Mouse (Mus musculus) NIH3T3 (cell line): ENCODE data around the gene Oscp1.

Experiments
- DNase-seq: peaks from one replicate; pipeline ENCODE4 v3.0.0-alpha.2; 2012; ENCODE audit warnings: low read depth

Oscp1 gene

GRCm38 (mm10) chr4:126110374-126111152 is 52.2 kb downstream of the Oscp1 start:
- DNase-seq = peak; percentile 91

- DNase-seq = no peak
Observed at GRCm38 (mm10) chr4:126111153-126111549, 52.8 kb downstream of the Oscp1 start.

- no peak for DNase-seq
Observed at GRCm38 (mm10) chr4:126113243-126113642, 54.9 kb downstream of the Oscp1 start.

GRCm38 (mm10) chr4:126113943-126114342 is 55.6 kb downstream of the Oscp1 start:
- DNase-seq = peak; percentile 83

- no peak for DNase-seq
Observed at GRCm38 (mm10) chr4:126115411-126115810, 57.0 kb downstream of the Oscp1 start.

- DNase-seq = no peak
Observed at GRCm38 (mm10) chr4:126115871-126116521, 57.6 kb downstream of the Oscp1 start.

- DNase-seq = no peak
Observed at GRCm38 (mm10) chr4:126117116-126117515, 58.8 kb downstream of the Oscp1 start.

- no peak for DNase-seq
Observed at GRCm38 (mm10) chr4:126118651-126119050, 60.3 kb downstream of the Oscp1 start.

GRCm38 (mm10) chr4:126119051-126119450 is 60.7 kb downstream of the Oscp1 start:
- no peak for DNase-seq

- no peak for DNase-seq
Observed at GRCm38 (mm10) chr4:126120052-126120451, 61.7 kb downstream of the Oscp1 start.

- no peak for DNase-seq
Observed at GRCm38 (mm10) chr4:126120506-126120905, 62.1 kb downstream of the Oscp1 start.

GRCm38 (mm10) chr4:126123309-126124040 is 65.1 kb downstream of the Oscp1 start:
- no peak for DNase-seq

- no peak for DNase-seq
Observed at GRCm38 (mm10) chr4:126130502-126130901, 72.1 kb downstream of the Oscp1 start.

- peak; percentile 96 for DNase-seq
Observed at GRCm38 (mm10) chr4:126131290-126132121, 73.1 kb downstream of the Oscp1 start.

- peak; percentile 71 for DNase-seq
Observed at GRCm38 (mm10) chr4:126132636-126133264, 74.4 kb downstream of the Oscp1 start.

GRCm38 (mm10) chr4:126134236-126134635 is 75.9 kb downstream of the Oscp1 start:
- no peak for DNase-seq

GRCm38 (mm10) chr4:126134639-126135038 is 76.3 kb downstream of the Oscp1 start:
- no peak for DNase-seq

- DNase-seq = peak; percentile 65
Observed at GRCm38 (mm10) chr4:126137773-126138172, 79.4 kb downstream of the Oscp1 start.

- DNase-seq = no peak
Observed at GRCm38 (mm10) chr4:126141021-126141420, 82.7 kb downstream of the Oscp1 start.
